Mouse (Mus musculus) erythroblast, embryonic 14.5 days (primary cell): ENCODE data around the gene Atp6v1a. TPM values are rescaled to one million over a fixed set of nuclear protein-coding genes. Genes with fewer than 3 reads are reported as not detected.

Source experiments
- H3K27me3 ChIP-seq: 2 replicates; pipeline ENCODE4 v1.6.1; 2012; ENCODE audit warnings: inconsistent platforms; ENCODE audit not compliant: control insufficient read depth
- H3K36me3 ChIP-seq: 2 replicates; pipeline ENCODE4 v1.6.1; 2012; ENCODE audit warnings: mild to moderate bottlenecking, inconsistent platforms; ENCODE audit not compliant: control insufficient read depth
- H3K4me1 ChIP-seq: 2 replicates; pipeline ENCODE4 v1.6.1; 2012; ENCODE audit warnings: inconsistent platforms; ENCODE audit not compliant: control insufficient read depth
- H3K4me3 ChIP-seq: replicated peaks from 2 replicates; pipeline ENCODE3; 2012; ENCODE audit warnings: moderate library complexity, mild to moderate bottlenecking, inconsistent platforms
- H3K9me3 ChIP-seq: 2 replicates; pipeline ENCODE4 v1.6.1; 2012; ENCODE audit warnings: low read length, inconsistent platforms, mixed read lengths; ENCODE audit not compliant: control insufficient read depth
- GATA1 ChIP-seq: IDR thresholded peaks from 2 replicates; pipeline ENCODE4 v1.6.1; 2012; ENCODE audit warnings: low read length, inconsistent platforms, mixed read lengths
- TAL1 ChIP-seq: IDR thresholded peaks from 3 replicates; pipeline ENCODE4 v1.6.1; 2012; ENCODE audit warnings: low read length, inconsistent platforms, mixed read lengths
- polyA plus RNA-seq: library from polyadenylated mRNA; stranded (reverse); fragments of >175 nt; gene quantifications from 2 replicates; pipeline ENCODE4 v1.2.3, GENCODE M21; 2012

Gene Atp6v1a
- polyA plus RNA-seq, 1 experiment: 0.06 TPM

GRCm38 (mm10) chr16:44124713-44125112 lies 14.8 kb downstream of the Atp6v1a start:
- Histone ChIP-seq H3K9me3 (no peaks in the 10 kb centered on the region), H3K4me3 (no peak overlapping the region), H3K4me1 (no peaks in the 10 kb centered on the region), H3K27me3 (no peaks in the 10 kb centered on the region), H3K36me3 (no peaks in the 10 kb centered on the region)
- TF ChIP-seq GATA1 (no peak), TAL1 (no peak)

DNA sequence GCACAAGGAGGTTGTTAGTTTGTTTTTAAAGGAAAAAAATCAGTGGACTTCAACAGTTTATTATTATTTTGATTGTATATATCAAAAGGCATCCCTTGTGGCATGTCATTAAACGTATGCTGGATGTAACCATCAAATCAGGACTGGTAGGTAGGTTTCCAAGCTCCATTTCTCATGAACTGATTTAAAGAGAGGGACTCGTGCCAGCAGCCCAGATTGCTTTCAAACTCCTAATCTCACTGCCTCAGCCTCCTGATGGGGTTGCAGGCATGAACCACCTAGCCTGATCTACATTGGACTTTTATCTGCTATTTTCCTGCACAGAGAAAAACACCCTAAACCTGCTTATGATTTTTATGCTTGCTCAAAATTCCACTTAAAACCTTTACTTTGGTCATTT lies 15.7 kb downstream of the Atp6v1a start:
- Histone ChIP-seq H3K27me3 (no peaks in the 10 kb centered on the region), H3K36me3 (no peaks in the 10 kb centered on the region), H3K9me3 (no peaks in the 10 kb centered on the region), H3K4me3 (no peak overlapping the region), H3K4me1 (no peaks in the 10 kb centered on the region)
- TF ChIP-seq GATA1 (no peak), TAL1 (no peak)

- Histone ChIP-seq H3K4me1 (no peaks in the 10 kb centered on the region), H3K27me3 (no peaks in the 10 kb centered on the region), H3K4me3 (no peak overlapping the region), H3K9me3 (no peaks in the 10 kb centered on the region), H3K36me3 (no peaks in the 10 kb centered on the region)
- TF ChIP-seq TAL1: no peak
- no peak for TF ChIP-seq GATA1
Observed at GRCm38 (mm10) chr16:44122982-44123725, 16.4 kb downstream of the Atp6v1a start.

- Histone ChIP-seq H3K27me3 (no peaks in the 10 kb centered on the region), H3K9me3 (no peaks in the 10 kb centered on the region), H3K4me1 (no peaks in the 10 kb centered on the region), H3K4me3 (no peak overlapping the region), H3K36me3 (no peaks in the 10 kb centered on the region)
- TF ChIP-seq GATA1 (no peak), TAL1 (no peak)
Observed at GRCm38 (mm10) chr16:44122574-44122973, 16.9 kb downstream of the Atp6v1a start.

DNA sequence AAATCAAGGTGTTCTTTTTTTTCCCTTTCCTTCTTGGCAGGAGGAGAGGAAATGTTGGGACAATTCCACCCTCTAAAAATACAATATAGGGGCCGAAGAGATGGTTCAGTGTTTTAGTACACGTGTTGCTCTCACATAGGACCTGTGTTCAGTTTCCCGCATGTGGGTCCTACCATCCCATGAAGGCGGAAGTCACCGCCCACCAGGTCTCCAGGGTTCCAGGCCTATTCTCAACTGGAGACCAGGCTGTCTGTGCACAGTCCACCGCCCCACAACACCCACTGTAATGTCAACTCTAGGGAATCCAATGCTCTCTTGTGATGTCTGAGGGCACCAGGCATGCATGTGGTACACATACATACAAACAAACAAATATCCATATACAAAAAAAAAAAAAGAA lies 17.4 kb downstream of the Atp6v1a start:
- H3K4me1 ChIP-seq: no peaks in the 10 kb centered on the region
- no peak overlapping the region for H3K4me3 ChIP-seq
- H3K9me3 ChIP-seq: no peaks in the 10 kb centered on the region
- H3K27me3 ChIP-seq: no peaks in the 10 kb centered on the region
- no peak for TF ChIP-seq GATA1
- TF ChIP-seq TAL1: no peak
- no peaks in the 10 kb centered on the region for H3K36me3 ChIP-seq

GRCm38 (mm10) chr16:44119753-44120501 lies 19.6 kb downstream of the Atp6v1a start:
- TF ChIP-seq TAL1: no peak
- no peak for TF ChIP-seq GATA1
- Histone ChIP-seq H3K9me3 (no peaks in the 10 kb centered on the region), H3K4me1 (no peaks in the 10 kb centered on the region), H3K36me3 (peaks cover 11% of the 10 kb centered on the region), H3K4me3 (no peak overlapping the region), H3K27me3 (no peaks in the 10 kb centered on the region)

DNA sequence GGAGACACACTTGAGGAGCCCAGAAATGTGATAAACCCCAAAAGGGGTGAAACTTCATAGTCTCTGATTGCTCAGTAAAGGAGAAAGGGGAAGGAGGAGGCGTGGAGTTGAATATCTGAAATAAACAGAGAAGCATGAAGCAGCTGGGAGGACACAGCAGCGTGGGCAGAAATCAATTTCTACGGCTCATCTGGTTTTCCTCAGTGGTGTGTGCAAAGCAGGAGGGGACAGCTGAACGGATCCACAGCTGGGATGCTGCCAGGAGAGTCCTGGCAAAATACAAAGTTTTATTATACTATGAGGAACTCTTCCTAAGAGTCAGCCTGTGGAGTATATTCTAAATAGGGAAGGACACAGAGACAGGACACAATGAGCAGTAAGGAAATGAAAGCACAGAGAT lies 30.5 kb downstream of the Atp6v1a start:
- H3K27me3 ChIP-seq: no peaks in the 10 kb centered on the region
- no peaks in the 10 kb centered on the region for H3K4me1 ChIP-seq
- H3K36me3 ChIP-seq: peaks cover 67% of the 10 kb centered on the region
- TF ChIP-seq GATA1: no peak
- no peak for TF ChIP-seq TAL1
- no peak overlapping the region for H3K4me3 ChIP-seq
- no peaks in the 10 kb centered on the region for H3K9me3 ChIP-seq

- no peaks in the 10 kb centered on the region for H3K9me3 ChIP-seq
- no peaks in the 10 kb centered on the region for H3K4me1 ChIP-seq
- H3K36me3 ChIP-seq: peaks cover 73% of the 10 kb centered on the region
- no peak for TF ChIP-seq GATA1
- TF ChIP-seq TAL1: no peak
- H3K27me3 ChIP-seq: no peaks in the 10 kb centered on the region
- H3K4me3 ChIP-seq: no peak overlapping the region
Observed at GRCm38 (mm10) chr16:44105211-44105610, 34.3 kb downstream of the Atp6v1a start.
